Mouse (Mus musculus): ENCODE measurements around the gene Pradc1. TPM values are rescaled to one million over a fixed set of nuclear protein-coding genes. Genes with fewer than 3 reads are reported as not detected.

Gene Pradc1
- total RNA-seq, 2 experiments from 2014 or later = 14.2 to 16.7 TPM

DNA sequence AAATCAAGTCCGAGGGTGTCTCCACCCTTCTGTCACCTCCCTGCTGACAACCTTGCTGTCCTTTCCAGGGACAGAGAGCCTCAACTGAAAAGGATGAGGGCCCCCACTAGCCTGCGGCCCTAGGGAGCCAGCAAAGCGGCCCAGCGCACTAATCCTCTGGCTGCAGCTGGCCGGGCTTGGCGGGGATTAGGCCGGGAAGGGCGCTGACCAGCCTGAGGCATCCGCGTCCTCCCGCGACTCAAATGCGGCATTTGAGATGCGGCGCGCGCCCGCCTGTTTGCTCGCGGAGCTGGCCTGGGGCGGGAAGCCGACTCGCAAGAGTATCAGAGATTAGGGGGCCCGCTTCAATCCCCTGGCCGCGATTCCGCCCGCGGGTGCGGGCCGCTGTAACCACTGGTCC, 42.8 kb downstream of the Pradc1 start:
- intact Hi-C loops (cut with DNase I; ENCODE audit: low total_unique reads) = no loop called here
- peak; percentile 25 for DNase-seq

DNA sequence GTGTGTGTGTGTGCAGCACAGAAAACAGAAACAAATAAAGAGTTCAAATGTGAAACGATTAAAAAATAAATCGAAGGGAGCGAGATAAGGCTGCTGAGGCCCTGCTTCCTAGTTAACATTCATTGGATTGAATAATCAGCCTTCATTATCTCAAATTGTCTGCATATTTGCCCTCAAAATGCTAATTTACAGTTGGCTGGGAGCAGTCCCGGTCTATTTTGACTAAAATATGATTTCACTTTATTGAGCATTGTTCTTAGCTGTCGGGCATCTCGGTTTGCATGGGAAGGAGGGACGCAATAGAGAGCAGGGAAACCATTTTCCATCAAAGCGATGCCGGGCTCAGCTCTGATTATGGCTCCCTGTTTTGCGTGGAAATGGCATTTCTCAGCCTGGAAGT, 48.7 kb downstream of the Pradc1 start:
- intact Hi-C loops (cut with DNase I; ENCODE audit: low total_unique reads) = no loop called here

DNA sequence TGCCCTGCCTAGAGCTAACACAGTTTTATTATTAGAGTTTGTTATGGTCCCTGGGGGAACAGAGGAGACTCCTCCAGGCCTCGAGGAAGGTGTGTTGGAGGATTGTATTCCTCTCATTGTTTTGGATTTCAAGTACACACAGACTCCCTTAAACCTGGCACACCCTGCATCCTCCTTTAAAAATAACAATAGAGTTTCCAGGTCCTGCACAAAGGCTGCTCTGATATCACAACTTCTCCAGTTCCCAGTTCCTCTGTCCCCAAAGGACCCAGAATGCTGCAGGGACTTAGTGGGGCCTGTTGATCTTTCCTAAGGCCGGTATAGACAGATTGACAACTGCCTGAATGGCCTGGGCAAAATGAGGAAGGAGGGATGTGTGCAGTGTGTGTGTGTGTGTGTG, 49.2 kb downstream of the Pradc1 start:
- intact Hi-C loops (cut with DNase I; ENCODE audit: low total_unique reads) = no loop called here

More for the DNA sequence above, 48.7 kb downstream of the Pradc1 start:
- no peak for DNase-seq

DNA sequence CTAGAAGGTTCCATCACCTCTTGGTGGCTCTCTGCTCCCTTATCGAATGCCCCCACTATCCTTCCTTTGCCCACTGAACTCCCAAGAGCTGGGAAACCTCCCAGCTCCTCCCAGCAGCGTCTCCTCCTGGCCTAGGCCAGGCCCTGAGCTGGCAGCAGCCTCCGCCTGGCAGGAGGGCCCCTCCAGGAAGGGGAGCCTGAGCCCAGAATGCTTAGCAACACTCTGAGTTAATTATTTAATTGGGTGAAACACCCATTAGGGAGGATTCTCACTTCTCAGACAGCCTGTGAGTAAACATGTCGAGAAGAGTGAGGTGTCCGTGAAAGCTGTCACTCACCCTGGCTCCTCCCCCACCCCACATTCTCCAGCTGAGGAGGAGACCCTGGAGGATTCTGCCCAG, 52.1 kb downstream of the Pradc1 start:
- intact Hi-C loops (cut with DNase I; ENCODE audit: low total_unique reads) = loop anchor here (5.0 to 10.0 kb wide), 2 partner anchors 135 to 247 kb away; no protein-coding TSS in a partner anchor
- DNase-seq = no peak

More for the DNA sequence above, 49.2 kb downstream of the Pradc1 start:
- no peak for DNase-seq

DNA sequence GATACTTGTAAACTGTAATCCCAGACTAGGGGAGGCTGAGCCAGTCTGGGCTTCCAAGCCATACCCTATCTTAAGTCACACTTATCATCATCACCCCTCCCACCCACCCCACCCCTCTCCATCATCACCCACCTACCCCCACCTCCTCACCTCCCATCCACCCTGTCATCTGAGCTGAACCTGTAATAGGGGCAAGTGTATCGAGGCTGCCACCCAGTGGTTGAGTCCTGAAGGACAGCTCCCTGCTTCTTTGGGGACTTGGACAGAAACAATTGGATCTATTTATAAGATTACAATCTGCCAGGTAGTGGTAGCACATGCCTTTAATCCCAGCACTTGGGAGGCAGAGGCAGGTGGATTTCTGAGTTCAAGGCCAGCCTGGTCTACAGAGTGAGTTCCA, 54.6 kb downstream of the Pradc1 start:
- no peak for DNase-seq
- intact Hi-C loops (cut with DNase I; ENCODE audit: low total_unique reads) = loop anchor here (5.0 to 10.0 kb wide), 2 partner anchors 132 to 245 kb away; no protein-coding TSS in a partner anchor

Other genes starting within 250 kb of the Pradc1 start
- 1 to 10 TPM; 2.7 to 4.1 TPM for gene Sfxn5, start 118.5 kb downstream of the Pradc1 start, total RNA-seq (2021)
- 10 to 100 TPM; 25.9 to 31.5 TPM for gene Rab11fip5, start 77.3 kb downstream of the Pradc1 start, total RNA-seq (2021)
- not detected for gene Noto, start 28.1 kb downstream of the Pradc1 start, total RNA-seq (2021)
- gene Smyd5, start 20.0 kb downstream of the Pradc1 start, total RNA-seq (2021) = 1 to 10 TPM; 7.6 to 9.0 TPM
- 100 to 1,000 TPM; 128 to 142 TPM for gene Cct7, start 456 bp downstream of the Pradc1 start, total RNA-seq (2021)
- under 1 TPM; 0.02 to 0.04 TPM for gene Fbxo41, start 51.0 kb upstream of the Pradc1 start, total RNA-seq (2021)
- gene Egr4, start 61.6 kb upstream of the Pradc1 start, total RNA-seq (2021) = not detected
- gene Alms1, start 135.6 kb upstream of the Pradc1 start, total RNA-seq (2021) = 1 to 10 TPM; 1.3 TPM

Data from gastrocnemius, postnatal 14 days (tissue).